12 mouse cellular contexts compared by ENCODE assay signal in the genomic region with DNA sequence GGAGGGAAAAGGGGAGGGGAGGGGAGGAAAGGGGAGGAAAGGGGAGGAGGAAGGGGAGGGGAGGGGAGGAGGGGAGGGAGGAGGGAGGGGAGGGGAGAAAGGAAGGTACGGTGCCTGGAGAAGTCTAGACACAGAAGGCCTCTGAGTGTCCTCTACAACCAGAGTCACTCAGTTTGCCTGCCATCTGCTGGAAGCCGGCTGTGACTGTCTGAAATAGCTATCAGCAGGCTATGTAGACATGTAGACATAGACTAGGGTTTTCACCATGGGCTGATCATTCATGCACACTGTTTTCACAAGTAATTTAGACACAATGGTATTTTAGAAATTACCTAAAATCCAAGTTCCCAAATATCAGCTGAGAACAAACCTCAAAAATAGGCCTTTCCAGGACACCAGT.
DNase-seq lines count a peak whose midpoint lies in the region; ATAC-seq and TF ChIP-seq lines count a peak whose summit lies in the region.
"Had no signal": no experiment of that assay in that cellular context is flagged by ENCODE, and none has a peak within 500 bp of the region (broad histone marks: within the 10 kb centered on the region; RNA-seq: fewer than 3 reads in every experiment).

No protein-coding gene starts in this region.

- ATAC-seq in forebrain, postnatal 0 days: no peak
- ATAC-seq in forebrain, embryonic 13.5 days: no peak
- ATAC-seq in frontal cortex, adult (ENCODE audit: low TSS enrichment): no peak
- ATAC-seq: forebrain, embryonic 16.5 days had no signal

- H3K4me1 ChIP-seq in forebrain, postnatal 0 days (ENCODE audit: insufficient read depth): 0 out of 2 replicates have a peak, but pooled peaks cover under 1% of the 10 kb centered on the region
- no peaks in the 10 kb centered on the region for H3K4me1 ChIP-seq in forebrain, embryonic 13.5 days
- H3K4me1 ChIP-seq: embryonic facial prominence, embryonic 12.5 days; neural tube, embryonic 13.5 days had no signal

- no peak overlapping the region for H3K4me3 ChIP-seq in forebrain, postnatal 0 days (ENCODE audit: low read depth, low read length)
- no peak overlapping the region for H3K4me3 ChIP-seq in forebrain, embryonic 13.5 days
- H3K4me3 ChIP-seq: embryonic facial prominence, embryonic 12.5 days; neural tube, embryonic 13.5 days had no signal

- WGBS in forebrain, postnatal 0 days: 10% methylated on average over 2 of the region's 2 CpGs
- WGBS in forebrain, embryonic 13.5 days: 12% methylated on average over 2 of the region's 2 CpGs

- no peak overlapping the region for H3K4me2 ChIP-seq in forebrain, postnatal 0 days (ENCODE audit: low read depth)
- no peak overlapping the region for H3K4me2 ChIP-seq in forebrain, embryonic 13.5 days
- H3K4me2 ChIP-seq: embryonic facial prominence, embryonic 12.5 days; neural tube, embryonic 13.5 days had no signal

- no peaks in the 10 kb centered on the region for H3K36me3 ChIP-seq in forebrain, postnatal 0 days (ENCODE audit: insufficient read depth)
- no peaks in the 10 kb centered on the region for H3K36me3 ChIP-seq in forebrain, embryonic 13.5 days (ENCODE audit: poor library complexity, severe bottlenecking)
- H3K36me3 ChIP-seq: embryonic facial prominence, embryonic 12.5 days; neural tube, embryonic 13.5 days had no signal

- DNase-seq in forebrain, postnatal 0 days: peak; percentile 34
- peak; percentile 16 to 29 for DNase-seq in kidney, postnatal 4 days
- DNase-seq in kidney, adult 11 months: no peak
- peak; percentile 11 for DNase-seq in 416B (ENCODE audit: low read depth)
- DNase-seq in brain, adult 2 months (ENCODE audit: low read depth, low spot score): peak; percentile 30
- no peak for DNase-seq in gastrocnemius, postnatal 36 days

- H3K27me3 ChIP-seq in forebrain, postnatal 0 days (ENCODE audit: insufficient read depth, low read length): no peaks in the 10 kb centered on the region
- H3K27me3 ChIP-seq in forebrain, embryonic 13.5 days: no peaks in the 10 kb centered on the region
- H3K27me3 ChIP-seq: embryonic facial prominence, embryonic 12.5 days; neural tube, embryonic 13.5 days had no signal

- intact Hi-C loops in gastrocnemius, postnatal 36 days (cut with DNase I): no loop called here

- H3K9ac ChIP-seq in forebrain, postnatal 0 days: no peak overlapping the region
- no peak overlapping the region for H3K9ac ChIP-seq in forebrain, embryonic 13.5 days
- H3K9ac ChIP-seq: embryonic facial prominence, embryonic 12.5 days; liver, embryonic 14.5 days; neural tube, embryonic 13.5 days had no signal

- no peaks in the 10 kb centered on the region for H3K9me3 ChIP-seq in forebrain, postnatal 0 days (ENCODE audit: low read length)
- H3K9me3 ChIP-seq in forebrain, embryonic 13.5 days (replicated peaks): no peaks in the 10 kb centered on the region
- H3K9me3 ChIP-seq: embryonic facial prominence, embryonic 12.5 days; neural tube, embryonic 13.5 days had no signal

- H3K27ac ChIP-seq in forebrain, postnatal 0 days (ENCODE audit: low read depth, low read length): no peak overlapping the region
- no peak overlapping the region for H3K27ac ChIP-seq in forebrain, embryonic 13.5 days
- H3K27ac ChIP-seq: embryonic facial prominence, embryonic 12.5 days; liver, embryonic 14.5 days; neural tube, embryonic 13.5 days had no signal

- peak; percentile 39 for TF ChIP-seq CTCF in forebrain, postnatal 0 days (IDR thresholded peaks at IDR 0.05; ENCODE audit: low read depth)

Comparison
In these comparisons a context has a peak if more than half of its experiments do, and no peak if none do; other contexts are left out.
1. DNase-seq: peak in forebrain, postnatal 0 days (single experiment), kidney, postnatal 4 days (2 of 2), 416B (single experiment) and brain, adult 2 months (single experiment); none in kidney, adult 11 months (single experiment) and gastrocnemius, postnatal 36 days (0 of 2).